Mouse (Mus musculus): ENCODE results near the gene Ptpn20. TPM values are rescaled to one million over a fixed set of nuclear protein-coding genes. Genes with fewer than 3 reads are reported as not detected.

Ptpn20 gene
- polyA plus RNA-seq (2017; shearing (Covaris generic)) = not detected

DNA sequence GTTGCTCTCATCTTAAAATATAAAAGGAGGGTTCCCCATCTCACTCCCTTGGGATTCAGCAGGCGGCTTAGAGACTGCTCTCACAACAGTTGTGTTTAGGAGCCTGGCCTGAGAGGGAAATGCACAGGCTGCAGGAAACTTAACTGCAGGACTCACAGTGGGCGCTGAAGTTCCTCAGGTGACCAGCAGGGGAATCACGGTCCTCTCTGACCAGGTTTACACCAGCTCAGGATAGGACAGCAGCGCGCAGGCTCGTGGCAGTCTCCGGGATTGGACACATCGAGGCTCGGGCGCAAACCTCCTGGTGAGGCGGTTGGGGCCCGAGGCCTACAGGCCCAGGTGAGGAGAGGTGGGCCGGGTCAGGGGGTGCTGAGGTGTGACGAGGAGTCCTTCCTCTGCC is at the start of gene Ptpn20:
TSS of gene Ptpn20 (plus strand) at position 257 of the 400 bp plus-strand sequence.

Other genes with a start within 250 kb of the Ptpn20 start
- gene Mapk8, start 142.0 kb upstream of the Ptpn20 start, polyA plus RNA-seq (2017; shearing (Covaris generic)) = 10 to 100 TPM in 1 of 2 experiments, 1 to 10 TPM in 1; 7.7 to 15.3 TPM
- gene Frmpd2, start 117.5 kb upstream of the Ptpn20 start, polyA plus RNA-seq (2017; shearing (Covaris generic)) = not detected

All from activated CD4-positive, CD25-positive, alpha-beta regulatory T cell (primary cell).